Mouse (Mus musculus) ES-Bruce4 (cell line): ENCODE measurements around the gene A2ml1. TPM values are rescaled to one million over a fixed set of nuclear protein-coding genes. Genes with fewer than 3 reads are reported as not detected.

Source experiments
- H3K27ac ChIP-seq: 2 replicates; pipeline ENCODE4 v1.5.1; 2012; ENCODE audit warnings: low read length, inconsistent platforms; ENCODE audit not compliant: insufficient read depth
- H3K27me3 ChIP-seq: 2 replicates; pipeline ENCODE4 v1.6.1; 2012; ENCODE audit warnings: mild to moderate bottlenecking, low read length, inconsistent platforms; ENCODE audit not compliant: control insufficient read depth, poor library complexity, insufficient read depth, severe bottlenecking
- H3K36me3 ChIP-seq: 2 replicates; pipeline ENCODE4 v1.6.1; 2012; ENCODE audit warnings: inconsistent platforms, mild to moderate bottlenecking, low read length, moderate library complexity; ENCODE audit not compliant: control insufficient read depth, poor library complexity, insufficient read depth, severe bottlenecking
- H3K4me1 ChIP-seq: one replicate; pipeline ENCODE4 v1.8.1; 2011; ENCODE audit warnings: low read length; ENCODE audit not compliant: control insufficient read depth, insufficient read depth
- H3K4me3 ChIP-seq: 2 replicates; pipeline ENCODE4 v1.5.1; 2011; ENCODE audit warnings: low read depth, mild to moderate bottlenecking, low read length
- H3K9ac ChIP-seq: 2 replicates; pipeline ENCODE4 v1.6.1; 2012; ENCODE audit warnings: low read depth, mild to moderate bottlenecking, inconsistent platforms; ENCODE audit not compliant: poor library complexity, severe bottlenecking
- H3K9me3 ChIP-seq: replicated peaks from 2 replicates; pipeline ENCODE4 v1.6.1; 2012; ENCODE audit warnings: mild to moderate bottlenecking, low read length, inconsistent platforms; ENCODE audit not compliant: control insufficient read depth, poor library complexity, insufficient read depth, severe bottlenecking
- CTCF ChIP-seq: IDR thresholded peaks from one replicate; pipeline ENCODE4 v1.8.1; 2011; ENCODE audit warnings: low read depth, low read length
- EP300 ChIP-seq: IDR thresholded peaks from 2 replicates; pipeline ENCODE4 v1.6.1; 2011; ENCODE audit warnings: low read depth, low read length; ENCODE audit not compliant: insufficient read depth
- POLR2A ChIP-seq: IDR thresholded peaks from one replicate; pipeline ENCODE4 v1.8.1; 2011; ENCODE audit warnings: low read length; ENCODE audit not compliant: insufficient read depth
- polyA plus RNA-seq: library from polyadenylated mRNA; stranded (reverse); fragments of >200 nt; gene quantifications from 2 replicates; pipeline ENCODE4 v1.2.4, GENCODE M21; 2011; ENCODE audit warnings: low read depth; ENCODE audit not compliant: missing spikeins, insufficient read depth, insufficient read length

The A2ml1 gene
- polyA plus RNA-seq, 1 experiment, result not detected

- Histone ChIP-seq H3K9me3 (no peaks in the 10 kb centered on the region), H3K27ac (no peak overlapping the region), H3K27me3 (no peaks in the 10 kb centered on the region), H3K9ac (no peak overlapping the region), H3K36me3 (no peaks in the 10 kb centered on the region), H3K4me1 (no peaks in the 10 kb centered on the region), H3K4me3 (no peak overlapping the region)
- TF ChIP-seq POLR2A (no peak), CTCF (no peak), EP300 (no peak)
Observed at GRCm38 (mm10) chr6:128606350-128606749, 24.9 kb upstream of the A2ml1 start.

GRCm38 (mm10) chr6:128604512-128604911 lies 23.1 kb upstream of the A2ml1 start:
- Histone ChIP-seq H3K4me3 (no peak overlapping the region), H3K36me3 (no peaks in the 10 kb centered on the region), H3K27me3 (no peaks in the 10 kb centered on the region), H3K9ac (no peak overlapping the region), H3K9me3 (no peaks in the 10 kb centered on the region), H3K4me1 (no peaks in the 10 kb centered on the region), H3K27ac (no peak overlapping the region)
- TF ChIP-seq EP300 (no peak), POLR2A (no peak), CTCF (no peak)

- Histone ChIP-seq H3K36me3 (no peaks in the 10 kb centered on the region), H3K27me3 (no peaks in the 10 kb centered on the region), H3K4me1 (no peaks in the 10 kb centered on the region), H3K27ac (no peak overlapping the region), H3K4me3 (no peak overlapping the region), H3K9me3 (no peaks in the 10 kb centered on the region), H3K9ac (no peak overlapping the region)
- no peak for TF ChIP-seq EP300
- TF ChIP-seq POLR2A, result no peak
- no peak for TF ChIP-seq CTCF
Observed at GRCm38 (mm10) chr6:128602463-128603201, 21.2 kb upstream of the A2ml1 start.

- no peak overlapping the region for H3K27ac ChIP-seq
Observed at GRCm38 (mm10) chr6:128602026-128602425, 20.6 kb upstream of the A2ml1 start.

GRCm38 (mm10) chr6:128599555-128599954 lies 18.1 kb upstream of the A2ml1 start:
- TF ChIP-seq EP300 (no peak), CTCF (peak; percentile 20)
- Histone ChIP-seq H3K27me3 (no peaks in the 10 kb centered on the region), H3K9me3 (no peaks in the 10 kb centered on the region)

More at GRCm38 (mm10) chr6:128602026-128602425, 20.6 kb upstream of the A2ml1 start:
- no peak for TF ChIP-seq EP300
- TF ChIP-seq CTCF, result no peak
- no peak for TF ChIP-seq POLR2A
- H3K9me3 ChIP-seq, result no peaks in the 10 kb centered on the region
- no peaks in the 10 kb centered on the region for H3K36me3 ChIP-seq
- no peaks in the 10 kb centered on the region for H3K27me3 ChIP-seq
- H3K9ac ChIP-seq, result no peak overlapping the region
- no peak overlapping the region for H3K4me3 ChIP-seq
- no peaks in the 10 kb centered on the region for H3K4me1 ChIP-seq

GRCm38 (mm10) chr6:128598256-128599047 lies 17.0 kb upstream of the A2ml1 start:
- TF ChIP-seq POLR2A, result no peak
- TF ChIP-seq EP300, result no peak
- TF ChIP-seq CTCF, result no peak
- no peaks in the 10 kb centered on the region for H3K9me3 ChIP-seq
- no peaks in the 10 kb centered on the region for H3K4me1 ChIP-seq
- no peak overlapping the region for H3K9ac ChIP-seq
- H3K36me3 ChIP-seq, result no peaks in the 10 kb centered on the region
- H3K27me3 ChIP-seq, result no peaks in the 10 kb centered on the region
- no peak overlapping the region for H3K27ac ChIP-seq
- H3K4me3 ChIP-seq, result no peak overlapping the region

More at GRCm38 (mm10) chr6:128599555-128599954, 18.1 kb upstream of the A2ml1 start:
- no peak overlapping the region for H3K27ac ChIP-seq
- no peak overlapping the region for H3K4me3 ChIP-seq
- H3K9ac ChIP-seq, result no peak overlapping the region
- H3K36me3 ChIP-seq, result no peaks in the 10 kb centered on the region
- H3K4me1 ChIP-seq, result no peaks in the 10 kb centered on the region
